Mouse (Mus musculus): Measurements from ENCODE around the gene Hbq1b. TPM values are rescaled to one million over a fixed set of nuclear protein-coding genes. Genes with fewer than 3 reads are reported as not detected.

Gene Hbq1b
- total RNA-seq, 2 experiments from 2014 or later, result 2.3 to 3.3 TPM

GRCm38 (mm10) chr11:32299865-32300264, 13.1 kb downstream of the Hbq1b start, which contains the start of gene Hbq1a:
TSS of gene Hbq1a (plus strand) at chr11:32300069.
- peak; percentile 68 for DNase-seq (ENCODE audit: low spot score in 2 of 2)

- no peak for DNase-seq (ENCODE audit: low spot score in 2 of 2)
These were observed 13.8 kb downstream of the Hbq1b start for GRCm38 (mm10) chr11:32300279-32301267.

GRCm38 (mm10) chr11:32301506-32301905, 14.7 kb downstream of the Hbq1b start:
- no peak for DNase-seq (ENCODE audit: low spot score in 2 of 2)

- peak in 1 of 2 experiments; percentile 44 for DNase-seq (ENCODE audit: low spot score in 2 of 2)
These were observed 16.2 kb downstream of the Hbq1b start for GRCm38 (mm10) chr11:32302824-32303419.

- no peak for DNase-seq (ENCODE audit: low spot score in 2 of 2)
These were observed 16.7 kb downstream of the Hbq1b start for GRCm38 (mm10) chr11:32303455-32303854.

GRCm38 (mm10) chr11:32307006-32307405, 20.2 kb downstream of the Hbq1b start:
- no peak for DNase-seq (ENCODE audit: low spot score in 2 of 2)

GRCm38 (mm10) chr11:32309446-32309845, 22.7 kb downstream of the Hbq1b start:
- no peak for DNase-seq (ENCODE audit: low spot score in 2 of 2)

GRCm38 (mm10) chr11:32309928-32310327, 23.2 kb downstream of the Hbq1b start:
- no peak for DNase-seq (ENCODE audit: low spot score in 2 of 2)

- no peak for DNase-seq (ENCODE audit: low spot score in 2 of 2)
These were observed 29.2 kb downstream of the Hbq1b start for GRCm38 (mm10) chr11:32316009-32316408.

- DNase-seq (ENCODE audit: low spot score in 2 of 2), result no peak
These were observed 33.9 kb downstream of the Hbq1b start for GRCm38 (mm10) chr11:32320507-32321195.

- DNase-seq (ENCODE audit: low spot score in 2 of 2), result peak; percentile 45 to 69
These were observed 34.4 kb downstream of the Hbq1b start for GRCm38 (mm10) chr11:32321196-32321565.

GRCm38 (mm10) chr11:32324609-32325008, 37.8 kb downstream of the Hbq1b start:
- peak; percentile 79 to 90 for DNase-seq (ENCODE audit: low spot score in 2 of 2)

- no peak for DNase-seq (ENCODE audit: low spot score in 2 of 2)
These were observed 44.3 kb downstream of the Hbq1b start for GRCm38 (mm10) chr11:32331075-32331474.

- no peak for DNase-seq (ENCODE audit: low spot score in 2 of 2)
These were observed 45.1 kb downstream of the Hbq1b start for GRCm38 (mm10) chr11:32331861-32332260.

GRCm38 (mm10) chr11:32333235-32333634, 46.5 kb downstream of the Hbq1b start:
- no peak for DNase-seq (ENCODE audit: low spot score in 2 of 2)

- DNase-seq (ENCODE audit: low spot score in 2 of 2), result no peak
These were observed 49.7 kb downstream of the Hbq1b start for GRCm38 (mm10) chr11:32336435-32336907.

Other genes starting within 250 kb of the Hbq1b start
- not detected for gene Il9r, start 86.7 kb upstream of the Hbq1b start, total RNA-seq (2021)
- gene Snrnp25, start 81.5 kb upstream of the Hbq1b start, total RNA-seq (2021), result 10 to 100 TPM; 28.3 to 29.3 TPM
- gene Rhbdf1, start 64.7 kb upstream of the Hbq1b start, total RNA-seq (2021), result 10 to 100 TPM; 23.6 to 29.5 TPM
- gene Mpg, start 60.5 kb upstream of the Hbq1b start, total RNA-seq (2021), result 10 to 100 TPM; 19.7 to 21.4 TPM
- 10 to 100 TPM; 57.1 to 63.2 TPM for gene Nprl3, start 19.3 kb upstream of the Hbq1b start, total RNA-seq (2021)
- not detected for gene Hba-x, start 10.6 kb upstream of the Hbq1b start, total RNA-seq (2021)
- gene Hba-a1, start 3.5 kb upstream of the Hbq1b start, total RNA-seq (2021), result 100 to 1,000 TPM; 527 to 541 TPM
- 100 to 1,000 TPM; 397 to 459 TPM for gene Hba-a2, start 9.5 kb downstream of the Hbq1b start, total RNA-seq (2021)
- gene Hbq1a, start 13.1 kb downstream of the Hbq1b start, total RNA-seq (2021), result under 1 TPM; 0.93 to 0.99 TPM
- 10 to 100 TPM; 18.9 to 22.6 TPM for gene Sh3pxd2b, start 60.9 kb downstream of the Hbq1b start, total RNA-seq (2021)
- 10 to 100 TPM; 39.2 to 43.4 TPM for gene Ubtd2, start 168.4 kb downstream of the Hbq1b start, total RNA-seq (2021)
- 1 to 10 TPM; 1.5 to 2.3 TPM for gene Efcab9, start 245.1 kb downstream of the Hbq1b start, total RNA-seq (2021)
- gene Stk10, start 246.3 kb downstream of the Hbq1b start, total RNA-seq (2021), result 1 to 10 TPM; 7.5 to 8.3 TPM

Measured in layer of hippocampus, postnatal 14 days (tissue).